8 mouse cellular contexts compared by ENCODE assay signal in genomic region chr4:129514300-129514898, GRCm38 (mm10). TPM values are rescaled to one million over a fixed set of nuclear protein-coding genes. Genes with fewer than 3 reads are reported as not detected.
DNase-seq lines count a peak whose midpoint lies in the region; TF ChIP-seq lines count a peak whose summit lies in the region.

No protein-coding gene starts in this region.

- peak; percentile 51 for DNase-seq in lung, adult 2 months
- DNase-seq in lung, adult 18-20 months, result no peak
- DNase-seq in c-Kit-positive CD71-negative TER-119-negative erythroid progenitor cells, embryonic 14.5 days (ENCODE audit: low read depth), result peak; percentile 45
- peak; percentile 50 to 54 for DNase-seq in heart, adult 18-20 months
- peak; percentile 28 for DNase-seq in kidney, adult 9 months
- peak; percentile 75 for DNase-seq in lung, postnatal 14 days
- peak; percentile 80 for DNase-seq in retina, postnatal 1 day
- DNase-seq in urinary bladder, postnatal 36 days (ENCODE audit: low spot score in 2 of 2), result peak; percentile 45 to 52

- peaks cover 4% of the 10 kb centered on the region; the same call in 1 of the 2 replicates for H3K4me1 ChIP-seq in lung, adult 2 months (ENCODE audit: control insufficient read depth, insufficient read depth, low read length)

- 1% methylated on average over 33 of the region's 35 CpGs for WGBS in lung, adult 2 months

- peak overlapping the region; percentile 77 for H3K4me3 ChIP-seq in lung, adult 2 months (replicated peaks; ENCODE audit: extremely low read depth, low read depth, low read length)

- peak; percentile 57 for TF ChIP-seq CTCF in lung, adult 2 months (IDR thresholded peaks at IDR 0.05; ENCODE audit: insufficient read depth, low read length)

- no peak for TF ChIP-seq POLR2A in lung, adult 2 months (IDR thresholded peaks at IDR 0.05; ENCODE audit: borderline replicate concordance, extremely low read depth, low read depth, low read length)

RNA-seq across cellular contexts. Expression of gene Marcksl1, which starts 1.0 kb away (rescaled TPM):
- 16.6 and 18.6 TPM in 2 replicates for polyA plus RNA-seq in lung, adult 2 months (2012; rRNA removed)
- total RNA-seq in heart, adult 18-20 months (2021), result 1 to 10 TPM; 4.5 to 4.7 TPM

RNA-seq across cellular contexts. Expression of gene Fam229a, which starts 23.4 kb away (rescaled TPM):
- 0.80 and 1.1 TPM in 2 replicates for polyA plus RNA-seq in lung, adult 2 months (2012; rRNA removed)
- total RNA-seq in heart, adult 18-20 months (2021), result under 1 TPM in 1 of 2 experiments, not detected in 1; 0.57 TPM

RNA-seq across cellular contexts. Expression of gene Tssk3, which starts 23.6 kb away (rescaled TPM):
- 0.12 TPM in 1 of 2 replicates, not detected in the other for polyA plus RNA-seq in lung, adult 2 months (2012; rRNA removed)
- not detected for total RNA-seq in heart, adult 18-20 months (2021)

RNA-seq across cellular contexts. Expression of gene Hdac1, which starts 28.1 kb away (rescaled TPM):
- 35.3 and 64.8 TPM in 2 replicates for polyA plus RNA-seq in lung, adult 2 months (2012; rRNA removed)
- total RNA-seq in heart, adult 18-20 months (2021), result 10 to 100 TPM; 12.5 to 17.5 TPM

RNA-seq across cellular contexts. Expression of gene Bsdc1, which starts 53.0 kb away (rescaled TPM):
- polyA plus RNA-seq in lung, adult 2 months (2012; rRNA removed), result 18.9 and 28.4 TPM in 2 replicates
- total RNA-seq in heart, adult 18-20 months (2021), result 10 to 100 TPM; 46.7 to 49.1 TPM

Comparison
In these comparisons a context has a peak if more than half of its experiments do, and no peak if none do; other contexts are left out.
1. DNase-seq: peak in lung, adult 2 months (single experiment), c-Kit-positive CD71-negative TER-119-negative erythroid progenitor cells, embryonic 14.5 days (single experiment), heart, adult 18-20 months (2 of 2), kidney, adult 9 months (single experiment), lung, postnatal 14 days (single experiment), retina, postnatal 1 day (single experiment) and urinary bladder, postnatal 36 days (2 of 2); none in lung, adult 18-20 months (0 of 2).